Mouse (Mus musculus) CH12.LX (cell line): ENCODE results near the gene Dscaml1.

Source experiments
- CHD1 ChIP-seq: IDR thresholded peaks from 2 replicates; pipeline ENCODE4 v1.6.1; 2012; ENCODE audit warnings: low read depth, low read length, improper control_type of control experiment, inconsistent platforms
- CHD2 ChIP-seq: IDR thresholded peaks from 2 replicates; pipeline ENCODE4 v1.6.1; 2011; ENCODE audit warnings: low read length, improper control_type of control experiment
- CTCF ChIP-seq, 2 experiments: IDR thresholded peaks in 1 of 2; conservative IDR thresholded peaks in 1 of 2; 2 replicates each; pipeline ENCODE4 v1.5.1; 2011 to 2012; ENCODE audit warnings: low read depth in 2 of 2, low read length in 2 of 2, improper control_type of control experiment in 1 of 2, inconsistent platforms in 1 of 2, mild to moderate bottlenecking in 1 of 2, moderate library complexity in 1 of 2
- ELF1 ChIP-seq: IDR thresholded peaks from 2 replicates; pipeline ENCODE4 v1.6.1; 2014; ENCODE audit warnings: low read depth, mild to moderate bottlenecking, inconsistent platforms, low read length, improper control_type of control experiment
- HCFC1 ChIP-seq: IDR thresholded peaks from 2 replicates; pipeline ENCODE4 v1.6.1; 2012; ENCODE audit warnings: low read depth, mild to moderate bottlenecking, inconsistent platforms, low read length, improper control_type of control experiment
- MXI1 ChIP-seq: IDR thresholded peaks from 2 replicates; pipeline ENCODE4 v1.6.1; 2011; ENCODE audit warnings: mild to moderate bottlenecking, low read depth, low read length, improper control_type of control experiment
- MYC ChIP-seq: IDR thresholded peaks from 2 replicates; pipeline ENCODE4 v1.6.1; 2011; ENCODE audit warnings: low read depth, mild to moderate bottlenecking, improper control_type of control experiment, low read length
- NRF1 ChIP-seq: IDR thresholded peaks from 2 replicates; pipeline ENCODE4 v1.6.1; 2014; ENCODE audit warnings: low read depth, mild to moderate bottlenecking, inconsistent platforms, low read length, improper control_type of control experiment, moderate library complexity
- POLR2A ChIP-seq: IDR thresholded peaks from 2 replicates; pipeline ENCODE4 v1.6.1; 2011; ENCODE audit warnings: low read depth, mild to moderate bottlenecking, improper control_type of control experiment, low read length
- USF1 ChIP-seq: IDR thresholded peaks from 2 replicates; pipeline ENCODE4 v1.6.1; 2014; ENCODE audit warnings: low read depth, mild to moderate bottlenecking, inconsistent platforms, low read length, improper control_type of control experiment
- USF2 ChIP-seq: conservative IDR thresholded peaks from 2 replicates; pipeline ENCODE4 v1.6.1; 2011; ENCODE audit warnings: low read depth, low read length, improper control_type of control experiment

DNA sequence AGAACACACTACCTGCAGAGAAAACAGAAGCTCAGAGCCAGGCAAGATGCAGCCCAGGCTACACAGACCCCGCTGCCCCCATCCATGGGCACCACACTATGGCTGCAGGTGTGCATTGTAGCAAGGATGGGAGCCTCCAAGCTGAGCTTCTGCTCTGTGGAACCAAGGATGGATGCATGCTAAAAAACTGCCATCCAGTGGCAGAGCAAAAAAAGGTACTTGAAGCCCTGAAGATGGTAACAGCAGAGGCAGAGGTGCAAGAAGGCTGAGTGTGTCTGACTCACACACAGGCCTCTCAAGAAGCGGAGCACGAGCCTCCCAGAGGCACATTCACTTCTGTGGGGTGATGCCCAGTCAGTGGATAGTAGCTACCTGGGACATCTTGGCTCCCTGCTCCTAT is 276.8 kb downstream of the Dscaml1 start:
- TF ChIP-seq CHD2: no peak
- TF ChIP-seq MYC: no peak
- no peak for TF ChIP-seq USF2
- no peak for TF ChIP-seq NRF1
- no peak for TF ChIP-seq POLR2A
- TF ChIP-seq ELF1: no peak
- no peak for TF ChIP-seq CTCF (conservative IDR thresholded peaks at IDR 0.05 in 1 of 2, IDR thresholded peaks at IDR 0.05 in 1 of 2; ENCODE audit: low read depth in 2 of 2, low read length in 2 of 2)
- no peak for TF ChIP-seq CHD1
- TF ChIP-seq MXI1: no peak
- TF ChIP-seq USF1: no peak
- no peak for TF ChIP-seq HCFC1
